Mouse (Mus musculus): Measurements from ENCODE around the gene Zfp709. TPM values are rescaled to one million over a fixed set of nuclear protein-coding genes. Genes with fewer than 3 reads are reported as not detected.

The Zfp709 gene
- polyA plus RNA-seq, 1 experiment from 2014 or later: 8.3 TPM

Other genes with a start within 250 kb of the Zfp709 start
- gene Unc13a, start 210.3 kb upstream of the Zfp709 start, polyA plus RNA-seq (2018): 0.98 to 1.4 TPM (median 1.4 TPM) in 3 replicates
- gene Jak3, start 205.7 kb upstream of the Zfp709 start, polyA plus RNA-seq (2018): 10.8 to 16.4 TPM (median 11.3 TPM) in 3 replicates
- 0.64 to 0.95 TPM (median 0.93 TPM) in 3 replicates for gene Insl3, start 192.8 kb upstream of the Zfp709 start, polyA plus RNA-seq (2018)
- 13.1 to 16.5 TPM (median 14.2 TPM) in 3 replicates for gene B3gnt3, start 180.2 kb upstream of the Zfp709 start, polyA plus RNA-seq (2018)
- 5.0 to 6.2 TPM (median 5.8 TPM) in 3 replicates for gene Fcho1, start 156.3 kb upstream of the Zfp709 start, polyA plus RNA-seq (2018)
- 0.77 to 1.7 TPM (median 1.1 TPM) in 3 replicates for gene Zfp882, start 26.6 kb downstream of the Zfp709 start, polyA plus RNA-seq (2018)
- 11.8 to 35.6 TPM (median 15.9 TPM) in 3 replicates for gene Zfp617, start 26.6 kb downstream of the Zfp709 start, polyA plus RNA-seq (2018)
- gene Zfp961, start 69.0 kb downstream of the Zfp709 start, polyA plus RNA-seq (2018): 8.4 to 12.3 TPM (median 9.8 TPM) in 3 replicates
- gene Cyp4f18, start 127.6 kb downstream of the Zfp709 start, polyA plus RNA-seq (2018): 4.8 to 31.0 TPM (median 8.7 TPM) in 3 replicates
- not detected in 3 replicates for gene Olfr372, start 159.2 kb downstream of the Zfp709 start, polyA plus RNA-seq (2018)
- gene Olfr373, start 201.2 kb downstream of the Zfp709 start, polyA plus RNA-seq (2018): not detected in 3 replicates
- gene Olfr374, start 225.0 kb downstream of the Zfp709 start, polyA plus RNA-seq (2018): not detected in 3 replicates

All from macrophage (primary cell).